Mouse (Mus musculus) neutrophil, adult 83 days (primary cell): Measurements from ENCODE around the gene Phox2a. TPM values are rescaled to one million over a fixed set of nuclear protein-coding genes. Genes with fewer than 3 reads are reported as not detected.

Experiments used
- total RNA-seq, 2 experiments: library from RNA; stranded (reverse); gene quantifications; one replicate each; pipeline ENCODE4 v1.2.4; 2023

Phox2a gene
- total RNA-seq, result not detected

DNA sequence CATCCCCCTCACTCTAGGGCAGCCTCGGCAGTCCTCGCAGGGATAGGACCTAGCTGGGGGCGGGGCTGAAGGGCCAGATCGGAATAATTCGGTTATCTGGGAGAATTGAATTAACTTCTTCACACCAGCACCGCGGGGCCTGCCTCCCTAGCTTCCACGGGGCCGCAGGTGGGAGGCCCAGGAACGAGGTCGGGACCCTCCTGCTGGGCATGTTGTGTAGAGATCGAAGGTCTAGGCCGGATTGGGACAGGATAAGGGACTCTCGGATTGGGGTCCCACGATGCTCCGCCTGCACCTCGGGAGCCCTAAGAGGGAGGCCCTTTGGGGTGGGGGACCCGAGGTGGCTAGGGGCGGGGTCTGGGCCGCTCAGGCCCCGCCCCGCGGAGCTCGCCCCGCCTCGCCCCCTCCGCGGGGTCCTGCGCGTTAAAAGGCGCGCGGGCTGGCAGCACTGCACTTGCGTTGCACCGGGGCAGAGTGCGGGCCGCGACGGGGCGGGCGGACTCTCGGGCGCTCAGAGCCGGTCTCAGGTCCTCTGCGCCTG lies at the start of gene Phox2a:
Gene Phox2a, plus strand, starts transcription at position 453 of the 541 bp plus-strand sequence.

GRCm38 (mm10) chr7:101837606-101838471 lies 19.7 kb downstream of the Phox2a start, which contains the start of gene Inppl1:
Gene Inppl1, minus strand, starts transcription at chr7:101838229.

GRCm38 (mm10) chr7:101857094-101857493 lies 39.0 kb downstream of the Phox2a start, which contains the start of gene Folr2:
Gene Folr2, minus strand, starts transcription at chr7:101857194.

GRCm38 (mm10) chr7:101863415-101863814 lies 45.3 kb downstream of the Phox2a start, which contains the start of gene Anapc15:
Gene Anapc15, plus strand, starts transcription at chr7:101863715.

GRCm38 (mm10) chr7:101870629-101871028 lies 52.5 kb downstream of the Phox2a start, which contains the start of gene Folr1:
Gene Folr1, minus strand, starts transcription at chr7:101870788.

Other genes with a start within 250 kb of the Phox2a start
- not detected for gene Art2b, start 232.7 kb upstream of the Phox2a start, total RNA-seq
- gene Clpb, start 154.7 kb upstream of the Phox2a start, total RNA-seq, result 10 to 100 TPM; 13.5 to 13.7 TPM
- gene Inppl1, start 19.9 kb downstream of the Phox2a start, total RNA-seq, result 10 to 100 TPM; 19.2 to 23.3 TPM
- gene Folr2, start 38.9 kb downstream of the Phox2a start, total RNA-seq, result 1 to 10 TPM; 1.3 to 1.8 TPM
- gene Anapc15, start 45.4 kb downstream of the Phox2a start, total RNA-seq, result 10 to 100 TPM; 50.0 to 57.1 TPM
- gene Folr1, start 52.5 kb downstream of the Phox2a start, total RNA-seq, result not detected
- gene Lamtor1, start 87.6 kb downstream of the Phox2a start, total RNA-seq, result 100 to 1,000 TPM; 107 to 110 TPM
- gene Tomt, start 88.0 kb downstream of the Phox2a start, total RNA-seq, result not detected
- gene Lrrc51, start 115.6 kb downstream of the Phox2a start, total RNA-seq, result under 1 TPM in 1 of 2 experiments, not detected in 1; 0.88 TPM
- 100 to 1,000 TPM; 118 to 124 TPM for gene Numa1, start 115.8 kb downstream of the Phox2a start, total RNA-seq
- 10 to 100 TPM; 26.8 to 30.1 TPM for gene Il18bp, start 200.4 kb downstream of the Phox2a start, total RNA-seq
- 10 to 100 TPM; 13.5 to 16.0 TPM for gene Rnf121, start 247.2 kb downstream of the Phox2a start, total RNA-seq
- 10 to 100 TPM; 14.3 to 14.4 TPM for gene Xndc1, start 247.2 kb downstream of the Phox2a start, total RNA-seq
- gene Xntrpc, start 247.4 kb downstream of the Phox2a start, total RNA-seq, result 1 to 10 TPM; 1.4 to 2.0 TPM